Mouse (Mus musculus) C2C12 (cell line): ENCODE measurements around the gene Tfe3. TPM values are rescaled to one million over a fixed set of nuclear protein-coding genes. Genes with fewer than 3 reads are reported as not detected.
"Not testable (repeated sequence)": the region's sequence is repeated elsewhere in the genome, so short reads cannot be mapped to it uniquely, and the experiment has no call there.

ENCODE experiments used
- H3K27me3 ChIP-seq: one replicate; pipeline ENCODE4 v1.6.1; 2011; ENCODE audit not compliant: control insufficient read depth, insufficient read depth, insufficient read length
- H3K36me3 ChIP-seq: one replicate; pipeline ENCODE4 v1.6.1; 2011; ENCODE audit not compliant: control insufficient read depth, insufficient read depth
- H3K4me3 ChIP-seq: one replicate; pipeline ENCODE4 v1.5.1; 2011; ENCODE audit warnings: mild to moderate bottlenecking, control low read depth; ENCODE audit not compliant: poor library complexity, insufficient read depth, severe bottlenecking
- H3K79me2 ChIP-seq: one replicate; pipeline ENCODE4 v1.6.1; 2011; ENCODE audit not compliant: control insufficient read depth, insufficient read depth
- H3K79me3 ChIP-seq: one replicate; pipeline ENCODE4 v1.6.1; 2011; ENCODE audit warnings: low read depth, control low read depth
- H3ac ChIP-seq: one replicate; pipeline ENCODE3; 2011; ENCODE audit warnings: low read depth; ENCODE audit not compliant: control insufficient read depth, insufficient read length
- CEBPB ChIP-seq: IDR thresholded peaks from one replicate; pipeline ENCODE4 v1.6.1; 2011; ENCODE audit warnings: low read depth, mild to moderate bottlenecking, control low read depth, moderate library complexity
- CTCF ChIP-seq: IDR thresholded peaks from one replicate; pipeline ENCODE4 v1.5.1; 2011; ENCODE audit not compliant: control insufficient read depth, insufficient read depth, insufficient read length
- FOSL1 ChIP-seq: IDR thresholded peaks from one replicate; pipeline ENCODE4 v1.8.0; 2011; ENCODE audit warnings: mild to moderate bottlenecking, low read length; ENCODE audit not compliant: poor library complexity, insufficient read depth, severe bottlenecking
- MAX ChIP-seq: IDR thresholded peaks from one replicate; pipeline ENCODE4 v1.6.1; 2011; ENCODE audit warnings: mild to moderate bottlenecking, control low read depth
- MYOD1 ChIP-seq: IDR thresholded peaks from one replicate; pipeline ENCODE4 v1.6.1; 2011; ENCODE audit warnings: low read depth; ENCODE audit not compliant: control insufficient read depth, insufficient read length
- MYOG ChIP-seq: IDR thresholded peaks from one replicate; pipeline ENCODE4 v1.6.1; 2011; ENCODE audit not compliant: control insufficient read depth, insufficient read length; ENCODE audit errors: extremely low read depth
- USF1 ChIP-seq: IDR thresholded peaks from one replicate; pipeline ENCODE4 v1.6.1; 2011; ENCODE audit warnings: low read depth, mild to moderate bottlenecking, control low read depth, moderate library complexity
- polyA plus RNA-seq: library from polyadenylated mRNA; unstranded; fragments of >200 nt; fragmentation: generic; extraction: Trizol; gene quantifications from one replicate; pipeline ENCODE4 v1.2.1, GENCODE M21; 2012; ENCODE audit warnings: missing spikeins

The Tfe3 gene
- polyA plus RNA-seq, 1 experiment = 46.7 TPM

DNA sequence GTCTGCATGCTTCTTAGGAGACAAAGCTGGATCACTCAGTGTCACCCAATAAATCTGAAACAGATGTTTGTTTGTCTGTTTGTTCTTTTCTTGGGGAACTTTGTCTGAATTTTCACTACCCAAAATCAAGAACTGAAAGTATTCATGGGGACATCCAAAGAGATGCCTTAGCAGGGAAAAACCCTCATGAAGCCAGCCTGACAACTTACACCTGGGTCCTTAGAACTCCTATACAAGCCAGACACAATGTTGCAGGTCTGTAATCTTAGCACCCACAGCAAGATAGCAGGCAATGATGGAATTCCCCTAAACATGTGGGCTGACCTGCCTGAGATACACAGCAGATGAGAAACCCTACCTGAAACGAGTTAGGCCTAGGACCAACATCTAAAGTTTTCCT is 17.4 kb upstream of the Tfe3 start:
- TF ChIP-seq MYOD1 (no peak), MYOG (no peak)
- no peak overlapping the region for H3K4me3 ChIP-seq
- peaks cover 2% of the 10 kb centered on the region for H3K79me3 ChIP-seq
- no peaks in the 10 kb centered on the region for H3K27me3 ChIP-seq
- H3K36me3 ChIP-seq = no peaks in the 10 kb centered on the region
- peaks cover under 1% of the 10 kb centered on the region for H3K79me2 ChIP-seq
- H3ac ChIP-seq = no peak overlapping the region

DNA sequence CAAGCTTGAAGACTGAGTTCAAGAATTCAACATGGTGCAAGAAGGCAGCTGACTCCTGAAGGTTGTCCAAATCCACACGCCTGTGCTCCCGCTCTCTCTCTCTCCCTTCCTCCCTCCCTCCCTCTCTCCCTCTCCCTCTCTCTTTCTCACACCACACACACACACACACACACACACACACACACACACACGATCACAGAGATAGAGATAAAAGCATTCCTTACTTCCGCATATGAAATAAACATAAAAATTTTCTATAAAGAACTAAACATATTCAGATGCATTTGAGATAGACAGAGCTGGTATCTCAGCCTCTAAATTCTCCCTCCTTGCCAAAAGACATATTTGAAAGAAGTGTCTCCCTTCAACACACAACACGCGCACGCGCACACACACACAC is 16.9 kb upstream of the Tfe3 start:
- peaks cover 4% of the 10 kb centered on the region for H3K79me2 ChIP-seq
- H3K4me3 ChIP-seq = no peak overlapping the region
- H3ac ChIP-seq = no peak overlapping the region
- H3K27me3 ChIP-seq = no peaks in the 10 kb centered on the region
- no peaks in the 10 kb centered on the region for H3K36me3 ChIP-seq
- TF ChIP-seq MYOG (no peak), FOSL1 (no peak), MAX (no peak), CTCF (no peak), USF1 (no peak), CEBPB (no peak), MYOD1 (no peak)
- H3K79me3 ChIP-seq = peaks cover 2% of the 10 kb centered on the region

DNA sequence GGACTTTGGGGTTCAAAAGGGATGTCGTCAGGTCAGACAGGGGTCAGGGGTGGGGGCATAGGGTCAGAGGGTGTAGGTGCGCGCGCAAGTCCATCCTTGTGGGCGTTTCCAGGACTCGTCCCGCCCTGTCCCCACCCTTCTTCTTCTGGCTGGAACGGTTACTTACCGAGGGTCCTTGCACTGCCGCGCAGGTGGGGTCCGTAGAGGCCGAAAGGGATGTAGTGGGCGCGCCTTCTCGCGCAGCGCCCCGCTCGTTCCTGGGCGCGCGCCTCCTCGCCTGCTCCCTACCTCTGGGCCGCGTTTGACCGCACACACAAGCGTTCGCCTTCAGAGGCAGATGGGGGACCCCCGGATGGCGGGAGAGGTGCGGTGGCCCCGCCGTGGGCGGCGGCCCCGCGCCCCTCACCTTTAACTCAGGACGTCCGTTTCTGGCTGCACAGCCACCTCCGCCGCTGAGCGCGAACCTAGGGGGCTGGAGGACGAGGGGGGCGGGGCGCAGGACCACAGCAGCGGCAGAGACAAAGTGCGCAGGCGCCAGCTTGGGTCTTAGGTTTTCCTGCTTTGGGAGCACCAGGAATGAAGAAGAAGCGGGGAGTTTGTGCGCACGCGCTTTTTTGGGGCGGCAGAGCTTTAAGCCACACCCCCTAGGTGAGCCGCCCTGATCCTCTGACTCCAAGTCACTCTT is 11.8 kb upstream of the Tfe3 start, which contains the start of gene Ccdc120:
Gene Ccdc120, minus strand, starts transcription at position 474 of the 685 bp plus-strand sequence.
- peaks cover 4% of the 10 kb centered on the region for H3K79me2 ChIP-seq
- peak within 1 kb of the TSS; percentile 77 for H3ac ChIP-seq
- peak within 1 kb of the TSS; percentile 49 for H3K4me3 ChIP-seq
- H3K79me3 ChIP-seq = peaks cover 2% of the 10 kb centered on the region
- TF ChIP-seq CEBPB (no peak), MYOD1 (no peak), MAX (no peak), USF1 (no peak), MYOG (no peak), CTCF (no peak), FOSL1 (no peak)
- no peaks in the 10 kb centered on the region for H3K27me3 ChIP-seq
- no peaks in the 10 kb centered on the region for H3K36me3 ChIP-seq

DNA sequence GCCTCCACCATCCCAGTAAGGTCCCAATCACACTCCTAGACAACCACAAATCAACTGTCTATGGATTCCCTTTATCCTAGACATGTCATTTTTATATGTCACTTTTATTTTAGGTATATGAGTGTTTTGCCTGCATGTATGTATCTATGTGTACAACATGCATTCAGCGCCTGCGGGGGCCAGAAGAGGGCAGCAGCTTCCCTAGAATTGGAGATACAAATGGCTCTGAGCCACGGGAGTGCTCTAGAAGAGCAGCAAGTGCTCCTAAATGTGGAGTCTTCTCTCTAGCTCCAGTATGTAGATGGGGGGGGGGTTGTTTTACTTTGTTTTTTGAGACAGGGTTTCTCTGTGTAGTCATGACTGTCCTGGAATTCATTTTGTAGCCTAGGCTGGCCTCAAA is 8.7 kb upstream of the Tfe3 start:
- H3K36me3 ChIP-seq, H3K4me3 ChIP-seq: not testable (repeated sequence)

DNA sequence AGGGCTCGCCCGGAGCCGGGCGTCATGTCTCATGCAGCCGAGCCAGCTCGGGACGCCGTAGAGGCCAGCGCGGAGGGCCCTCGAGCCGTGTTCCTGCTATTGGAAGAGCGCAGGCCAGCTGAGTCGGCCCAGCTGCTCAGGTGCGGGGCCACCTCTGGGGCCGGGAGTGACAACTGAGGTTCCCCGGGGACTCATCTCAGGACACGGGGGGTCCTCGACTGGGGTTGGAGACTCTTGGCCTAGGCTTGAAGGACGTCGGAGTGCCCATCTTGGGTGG is 499 bp downstream of the Tfe3 start:
- Histone ChIP-seq H3K36me3 (peaks cover 17% of the 10 kb centered on the region), H3K79me2 (peaks cover 42% of the 10 kb centered on the region), H3K27me3 (no peaks in the 10 kb centered on the region), H3ac (peak overlapping the region; percentile 97), H3K4me3 (peak overlapping the region; percentile 66), H3K79me3 (peaks cover 21% of the 10 kb centered on the region)
- TF ChIP-seq USF1 (no peak), CEBPB (no peak), CTCF (no peak), MYOD1 (no peak), MYOG (no peak), FOSL1 (no peak), MAX (no peak)

More for the DNA sequence above, 8.7 kb upstream of the Tfe3 start:
- H3K27me3 ChIP-seq, H3K79me2 ChIP-seq, H3ac ChIP-seq, H3K79me3 ChIP-seq: not testable (repeated sequence)

DNA sequence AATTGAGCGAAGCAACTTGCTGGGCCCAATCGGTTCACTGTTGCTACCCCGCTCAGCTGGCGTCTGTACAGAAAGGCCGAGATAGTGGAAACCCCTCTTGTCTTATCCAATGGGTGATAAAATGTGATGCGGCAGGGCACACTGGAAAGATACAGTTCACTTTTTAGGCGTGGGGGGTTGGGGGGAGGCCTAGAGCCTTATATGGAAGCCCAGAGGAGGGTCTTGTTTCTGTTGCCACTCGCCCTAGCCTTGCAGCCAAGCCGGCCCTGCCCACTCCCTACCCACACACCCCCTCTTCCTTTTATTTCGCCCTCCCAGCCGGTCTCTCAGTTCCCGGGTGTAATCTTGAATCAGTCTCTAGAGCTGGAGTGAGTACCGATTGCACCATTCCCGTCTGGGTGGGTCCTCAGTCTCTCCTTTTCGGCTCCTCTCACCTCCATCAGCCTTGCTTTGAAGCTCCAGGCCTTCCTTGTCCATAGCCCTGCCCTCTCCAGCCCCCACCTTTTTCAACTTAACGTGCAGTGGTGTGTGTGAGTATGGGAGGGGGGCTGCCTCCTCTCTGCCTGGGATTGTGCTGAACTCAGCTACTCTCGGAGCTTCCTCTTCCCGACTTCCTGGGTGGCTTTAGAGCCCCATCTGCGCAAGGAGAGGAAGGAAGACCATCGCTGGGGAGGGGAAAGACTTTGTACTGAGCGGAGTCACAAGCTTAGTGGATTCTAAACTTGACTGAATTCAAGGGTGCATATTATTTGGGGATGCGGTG is 1.5 kb downstream of the Tfe3 start:
- peaks cover 42% of the 10 kb centered on the region for H3K79me2 ChIP-seq
- H3ac ChIP-seq = peak overlapping the region; percentile 97
- no peaks in the 10 kb centered on the region for H3K27me3 ChIP-seq
- peaks cover 21% of the 10 kb centered on the region for H3K79me3 ChIP-seq
- no peak for TF ChIP-seq FOSL1
- peak; percentile 44 for TF ChIP-seq CEBPB
- no peak for TF ChIP-seq MYOG
- peaks cover 25% of the 10 kb centered on the region for H3K36me3 ChIP-seq
- H3K4me3 ChIP-seq = peak overlapping the region; percentile 66
